Mouse (Mus musculus): Measurements from ENCODE around the gene Mst1r.
A peak's percentile ranks its signal among the peaks of the same experiment; 100 is the strongest.

The Mst1r gene

DNA sequence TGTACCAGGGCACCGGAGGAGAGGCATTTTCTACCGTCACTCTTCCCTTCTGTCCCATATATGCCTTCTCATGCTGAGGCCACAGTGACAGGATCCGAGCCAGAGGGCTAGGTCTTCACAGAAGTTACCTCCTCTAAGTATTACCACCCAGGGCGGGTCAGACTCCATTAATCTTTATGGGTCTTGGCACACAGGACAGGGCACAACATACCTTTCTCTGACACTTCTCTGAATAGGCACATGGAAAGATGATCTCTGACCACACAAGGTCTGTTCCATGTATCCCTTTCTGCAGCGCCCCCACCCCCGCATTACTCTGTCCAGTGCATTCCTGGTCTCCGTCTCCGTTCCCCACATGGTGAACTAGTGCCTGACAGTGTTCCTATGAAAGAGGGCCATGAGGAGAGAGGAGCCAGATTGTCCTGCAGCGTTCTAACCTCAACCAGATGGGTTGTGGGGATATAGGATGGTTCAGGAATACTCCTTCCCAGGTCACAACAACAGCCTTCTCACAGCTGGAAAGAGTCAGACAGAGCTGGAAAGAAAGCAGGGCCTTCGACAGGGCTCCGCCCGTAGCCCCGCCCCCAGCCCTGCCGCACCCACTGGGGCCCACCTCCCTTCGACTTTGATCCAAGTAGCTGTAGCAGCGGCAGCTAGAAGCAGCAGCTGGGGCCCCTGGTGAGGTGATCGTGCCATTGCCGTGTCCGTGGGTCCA is at the start of gene Mst1r:
Gene Mst1r (plus strand): TSS at position 622 of the 715 bp plus-strand sequence.
- peak; percentile 47 for DNase-seq (ENCODE audit: low read depth, low spot score)

DNA sequence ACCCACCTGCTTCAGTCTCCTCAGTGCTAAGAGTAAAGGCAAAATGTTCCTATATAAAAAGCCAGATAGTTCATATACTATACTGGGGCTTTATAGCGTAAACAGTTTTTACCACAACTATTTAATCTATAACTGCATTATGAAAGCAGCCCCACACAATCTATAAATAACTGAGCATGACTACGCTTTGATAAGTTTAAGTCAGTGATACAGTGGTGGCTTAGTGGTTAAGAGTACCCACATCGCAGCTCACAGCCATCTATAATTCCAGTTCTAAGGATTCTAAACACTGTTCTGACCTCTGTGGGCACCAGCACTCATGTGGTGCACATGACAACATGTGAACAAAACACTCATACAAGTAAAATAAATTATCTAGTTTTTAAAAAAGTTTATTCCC is 48.3 kb upstream of the Mst1r start:
- no peak for DNase-seq (ENCODE audit: low read depth, low spot score)

DNA sequence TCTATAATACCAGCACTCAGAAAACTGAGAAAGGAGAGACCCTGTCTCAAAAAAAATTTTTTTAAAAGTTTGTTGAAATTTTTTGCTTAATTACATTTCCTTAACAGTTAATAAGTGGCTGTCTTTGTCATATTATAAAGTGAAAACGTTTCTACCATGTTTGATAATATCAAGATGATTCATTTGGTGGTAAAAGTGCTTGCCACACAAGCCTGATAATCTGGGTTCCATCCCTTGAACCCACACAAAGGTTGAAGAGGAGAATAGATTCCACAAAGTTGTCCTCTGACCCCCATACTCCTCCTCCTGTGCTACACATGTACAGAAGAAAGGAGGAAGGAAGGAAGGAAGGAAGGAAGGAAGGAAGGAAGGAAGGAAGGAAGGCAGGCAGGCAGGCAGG is 42.2 kb upstream of the Mst1r start:
- no peak for DNase-seq (ENCODE audit: low read depth, low spot score)

DNA sequence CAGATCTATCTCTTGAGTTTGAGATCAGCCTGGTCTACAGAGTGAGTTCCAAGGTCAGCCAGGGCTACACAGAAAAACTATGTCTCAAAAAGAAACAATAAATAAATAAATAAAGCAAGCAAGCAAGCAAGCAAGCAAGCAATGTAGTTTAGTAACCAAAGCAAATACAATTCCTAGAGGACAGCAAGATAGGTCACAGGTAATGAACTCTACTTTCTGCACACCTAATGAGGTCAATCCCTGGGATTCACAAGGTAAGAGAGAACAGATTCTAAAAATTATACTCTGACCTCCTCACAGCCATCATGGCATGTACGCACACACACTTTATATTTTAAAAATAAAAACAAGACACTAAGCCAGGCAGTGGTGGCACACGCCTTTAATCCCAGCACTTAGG is 40.6 kb upstream of the Mst1r start:
- DNase-seq (ENCODE audit: low read depth, low spot score) = no peak

DNA sequence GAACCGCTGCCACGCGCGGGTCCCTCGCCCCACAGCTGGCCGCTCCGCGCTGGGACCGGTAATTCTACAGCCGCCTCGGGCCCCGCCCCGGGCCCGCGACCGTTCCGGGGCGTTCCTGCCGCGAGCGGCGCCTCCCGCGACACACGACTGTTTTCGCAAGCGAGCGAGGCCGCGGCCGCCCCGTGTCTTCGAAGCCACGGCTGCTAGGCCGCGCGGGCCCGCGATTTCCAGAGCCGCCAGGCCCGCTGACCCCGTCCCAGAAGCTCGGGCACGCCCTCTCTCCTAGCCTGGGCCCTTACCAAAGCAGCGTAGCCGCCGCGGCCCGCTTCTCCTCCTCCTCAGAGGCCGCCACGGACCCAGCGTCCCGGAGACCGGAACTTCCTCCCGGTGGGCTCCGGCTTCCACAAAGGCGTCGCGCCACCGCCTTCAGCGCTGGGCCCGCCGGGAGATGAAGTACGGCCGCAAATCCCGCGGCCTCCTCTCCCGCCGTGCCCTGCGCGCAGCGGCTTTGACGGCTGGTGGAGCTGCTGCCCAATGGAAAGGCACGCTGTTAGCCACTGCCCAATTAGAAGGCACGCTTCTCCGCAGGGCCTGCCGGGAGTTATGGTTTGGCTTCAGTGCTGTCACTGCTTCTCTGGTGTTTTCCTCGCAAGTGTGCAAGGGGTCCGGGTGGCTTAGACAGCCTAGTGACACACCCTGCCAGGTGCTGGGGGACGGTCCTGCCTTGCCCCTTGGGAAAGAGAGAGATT is 34.1 kb upstream of the Mst1r start:
- DNase-seq (ENCODE audit: low read depth, low spot score) = peak; percentile 95

DNA sequence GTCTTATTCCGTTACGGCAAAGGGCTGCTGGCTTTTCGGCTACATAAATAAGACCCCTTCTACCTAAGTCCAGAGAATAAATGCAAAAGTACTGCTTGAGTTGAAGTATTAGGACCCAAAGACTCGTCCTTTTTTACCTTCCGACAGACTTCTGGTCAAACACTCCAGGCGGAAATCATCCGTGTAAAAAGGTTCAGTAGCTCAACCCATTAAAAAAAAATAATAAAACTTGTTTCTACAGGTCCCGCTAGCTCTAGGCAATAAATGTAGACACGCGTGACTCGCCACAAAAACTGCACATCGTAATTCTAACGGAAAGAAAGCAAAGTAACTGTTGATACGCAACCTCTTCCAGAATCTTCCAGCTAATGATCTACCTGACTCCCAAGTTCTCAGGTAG is 33.5 kb upstream of the Mst1r start, which contains the start of gene Rbm6:
Gene Rbm6 (minus strand): TSS at position 101 of the 400 bp plus-strand sequence.
- DNase-seq (ENCODE audit: low read depth, low spot score) = no peak

DNA sequence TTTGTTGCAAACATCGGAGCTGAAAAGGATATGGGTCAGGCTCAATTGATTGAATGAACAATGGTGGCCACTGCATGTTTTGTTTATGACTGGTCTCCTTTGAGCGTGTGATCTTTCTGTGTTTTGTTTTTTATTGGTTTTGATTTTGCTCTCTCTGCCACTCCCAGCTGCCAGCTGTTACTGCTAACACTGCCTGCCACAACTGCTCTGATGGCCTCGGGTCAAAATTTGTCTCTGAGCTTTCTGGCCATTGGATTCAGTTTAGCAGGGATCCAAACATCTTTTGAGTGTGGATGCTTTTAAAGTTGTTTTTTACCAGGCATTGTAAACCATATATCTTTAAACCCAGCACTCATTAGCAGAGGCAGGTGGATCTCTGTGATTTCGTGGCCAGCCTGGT is 26.3 kb upstream of the Mst1r start:
- no peak for DNase-seq (ENCODE audit: low read depth, low spot score)

DNA sequence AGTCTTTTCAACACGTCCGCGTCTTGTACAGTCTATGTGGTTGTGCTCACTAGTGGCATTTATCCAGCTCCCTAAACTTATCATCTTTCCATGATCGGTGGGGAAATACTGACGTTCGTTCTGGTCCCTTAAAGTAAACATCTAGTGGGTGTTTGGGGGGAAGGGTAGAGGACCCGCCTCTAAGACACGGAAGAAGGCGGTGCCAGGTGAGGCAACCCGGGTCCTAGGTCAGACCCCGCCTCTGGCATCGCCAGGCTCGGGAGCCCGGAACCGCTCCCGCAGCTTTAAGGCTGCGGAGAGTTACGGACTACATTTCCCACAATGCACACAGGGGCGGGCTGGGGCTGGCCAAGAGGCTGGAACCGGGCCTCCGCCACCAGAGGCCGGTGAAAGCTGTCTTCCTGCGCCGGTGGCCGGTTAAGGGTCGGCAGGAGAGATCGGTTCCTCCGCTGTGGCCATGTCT is 18.8 kb upstream of the Mst1r start, which contains the start of gene Mon1a:
Gene Mon1a (plus strand): TSS at position 348 of the 463 bp plus-strand sequence.
- peak; percentile 93 for DNase-seq (ENCODE audit: low read depth, low spot score)

DNA sequence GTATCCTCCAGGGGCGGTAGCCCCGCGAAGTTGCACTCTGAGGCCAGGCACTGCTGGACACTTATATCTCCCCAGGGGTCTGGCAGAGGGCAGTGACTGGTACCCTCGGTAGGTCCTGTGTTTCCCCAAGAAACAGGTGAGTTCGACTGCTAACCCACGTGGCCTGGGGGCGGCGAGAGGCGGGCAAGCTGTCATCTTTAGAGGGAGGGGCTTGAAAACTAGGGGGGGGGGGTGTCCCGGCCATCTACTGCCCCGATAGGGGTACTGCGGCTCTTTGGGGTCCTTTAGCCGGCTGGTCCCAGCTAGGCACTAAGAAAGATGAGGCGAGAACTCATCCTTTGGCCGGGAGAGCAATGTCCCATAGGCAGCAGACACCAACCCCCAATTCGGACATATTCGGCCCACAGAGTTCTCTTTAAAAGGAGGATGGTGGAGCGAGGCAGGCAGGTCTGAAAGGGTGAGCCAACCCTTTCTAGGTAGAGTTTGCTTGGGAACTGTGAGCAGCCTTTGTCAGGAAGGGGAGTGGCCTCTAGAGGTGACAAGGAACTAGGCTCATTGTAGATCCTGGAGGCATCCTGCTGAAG is 18.3 kb upstream of the Mst1r start:
- DNase-seq (ENCODE audit: low read depth, low spot score) = peak; percentile 67

DNA sequence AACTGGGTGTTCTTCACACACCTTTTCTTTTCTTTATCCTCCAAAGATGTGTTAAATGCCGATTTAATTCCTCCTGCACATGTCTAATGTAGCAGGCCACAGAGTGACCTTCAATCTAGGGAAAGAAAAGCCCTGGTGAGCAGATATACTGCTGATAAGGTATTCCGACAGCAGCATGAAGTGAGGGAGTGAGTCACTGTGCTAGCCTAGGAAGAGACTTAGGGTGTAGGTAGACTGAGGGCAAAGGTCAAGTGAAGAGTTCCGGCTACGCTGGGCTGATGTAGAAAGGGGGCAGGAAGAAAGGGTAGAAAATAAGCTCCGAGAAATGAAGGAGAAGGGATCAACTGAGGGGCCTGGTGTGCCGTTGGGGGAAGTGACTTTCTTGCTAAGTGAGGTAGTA is 16.4 kb upstream of the Mst1r start:
- DNase-seq (ENCODE audit: low read depth, low spot score) = no peak

DNA sequence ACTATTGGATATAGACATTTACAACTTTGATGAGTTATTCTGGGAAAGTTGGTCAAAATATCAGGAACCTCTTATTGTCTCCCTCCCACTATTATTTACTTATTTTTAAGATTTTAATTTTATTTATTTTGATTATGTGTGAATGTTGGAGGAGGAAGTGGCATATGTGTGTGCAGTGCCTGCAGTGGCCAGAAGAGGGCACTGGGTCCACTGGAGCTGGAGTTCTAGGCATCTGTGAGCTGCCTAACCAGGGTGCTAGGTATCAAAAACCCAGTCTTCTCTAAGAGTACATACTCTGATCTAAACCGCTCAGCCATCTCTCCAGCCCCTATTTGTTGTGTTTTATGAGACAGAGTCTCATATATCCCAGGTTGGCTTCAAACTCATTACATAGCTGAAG is 15.7 kb upstream of the Mst1r start:
- DNase-seq (ENCODE audit: low read depth, low spot score) = peak; percentile 59

DNA sequence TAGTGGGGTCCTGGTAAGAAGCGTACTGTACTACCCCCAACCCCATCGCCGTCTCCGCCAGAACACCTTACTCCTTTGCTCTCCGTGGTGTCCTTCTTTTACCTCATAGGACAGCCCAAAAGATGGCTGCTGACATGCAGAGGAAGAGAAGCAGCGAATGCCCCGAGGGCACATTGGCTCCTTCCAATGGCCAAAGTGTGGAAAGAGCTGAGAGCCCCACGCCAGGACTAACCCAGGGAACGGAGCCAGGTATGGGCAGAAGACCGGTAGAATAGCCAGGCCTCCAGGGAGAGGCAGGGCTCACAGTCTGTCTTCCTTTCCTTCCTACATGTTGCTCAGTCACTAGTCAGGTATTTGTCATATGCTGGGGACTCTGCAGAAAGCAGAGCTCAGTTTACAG is 8.1 kb upstream of the Mst1r start:
- no peak for DNase-seq (ENCODE audit: low read depth, low spot score)

DNA sequence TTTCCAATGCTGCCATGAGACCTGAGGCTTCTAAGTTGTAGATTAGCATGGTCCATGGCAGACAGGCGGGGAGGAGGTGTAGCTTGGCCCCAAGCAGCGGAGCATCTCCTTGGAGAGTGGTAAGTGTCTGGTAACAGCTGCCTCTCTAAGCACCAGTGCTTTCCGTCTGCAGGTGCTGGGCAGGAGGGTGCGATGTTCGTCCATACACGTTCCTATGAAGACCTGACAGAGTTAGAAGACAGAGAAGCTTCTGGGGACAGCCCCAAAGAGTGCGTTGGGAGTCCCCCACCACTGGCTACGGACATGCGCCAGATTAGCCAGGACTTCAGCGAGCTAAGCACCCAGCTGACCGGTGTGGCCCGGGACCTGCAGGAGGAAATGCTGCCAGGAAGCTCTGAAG is 6.8 kb upstream of the Mst1r start:
- DNase-seq (ENCODE audit: low read depth, low spot score) = no peak

DNA sequence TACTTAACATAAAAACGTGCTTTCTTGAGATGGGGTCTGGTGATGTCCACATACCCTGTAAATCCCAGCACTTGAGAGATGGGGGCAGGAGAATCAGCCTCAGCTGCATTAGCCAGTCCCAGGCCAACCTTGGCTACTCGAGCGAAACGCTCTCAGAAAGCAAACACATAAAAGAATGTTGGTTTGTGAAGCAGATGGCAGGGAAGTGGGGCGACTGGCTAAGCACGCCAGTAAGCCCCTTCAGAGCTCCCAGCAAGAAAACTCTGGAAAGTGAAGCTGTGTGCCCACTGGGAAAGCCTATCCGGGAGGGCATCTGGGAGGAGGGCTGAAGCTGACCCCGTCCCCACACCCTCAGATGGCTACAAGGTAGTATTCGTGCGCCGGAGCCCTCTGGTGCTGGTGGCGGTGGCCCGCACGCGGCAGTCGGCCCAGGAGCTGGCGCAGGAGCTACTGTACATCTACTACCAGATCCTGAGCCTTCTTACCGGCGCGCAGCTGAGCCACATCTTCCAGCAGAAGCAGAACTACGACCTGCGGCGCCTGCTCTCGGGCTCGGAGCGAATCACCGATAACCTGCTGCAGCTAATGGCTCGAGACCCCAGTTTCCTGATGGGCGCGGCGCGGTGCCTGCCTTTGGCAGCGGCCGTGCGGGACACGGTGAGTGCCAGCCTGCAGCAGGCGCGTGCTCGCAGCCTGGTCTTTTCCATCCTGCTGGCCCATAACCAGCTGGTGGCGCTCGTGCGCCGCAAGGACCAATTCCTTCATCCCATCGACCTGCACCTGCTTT is 5.6 kb upstream of the Mst1r start:
- peak; percentile 27 for DNase-seq (ENCODE audit: low read depth, low spot score)

DNA sequence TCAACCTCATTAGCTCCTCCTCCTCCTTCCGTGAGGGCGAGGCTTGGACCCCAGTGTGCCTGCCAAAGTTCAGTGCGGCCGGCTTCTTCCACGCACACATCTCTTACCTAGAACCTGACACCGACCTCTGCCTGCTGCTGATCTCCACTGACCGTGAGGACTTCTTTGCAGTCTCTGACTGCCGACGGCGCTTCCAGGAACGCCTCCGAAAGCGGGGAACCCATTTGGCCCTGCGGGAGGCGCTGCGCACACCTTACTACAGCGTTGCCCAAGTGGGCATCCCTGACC is 5.1 kb upstream of the Mst1r start:
- DNase-seq (ENCODE audit: low read depth, low spot score) = no peak

DNA sequence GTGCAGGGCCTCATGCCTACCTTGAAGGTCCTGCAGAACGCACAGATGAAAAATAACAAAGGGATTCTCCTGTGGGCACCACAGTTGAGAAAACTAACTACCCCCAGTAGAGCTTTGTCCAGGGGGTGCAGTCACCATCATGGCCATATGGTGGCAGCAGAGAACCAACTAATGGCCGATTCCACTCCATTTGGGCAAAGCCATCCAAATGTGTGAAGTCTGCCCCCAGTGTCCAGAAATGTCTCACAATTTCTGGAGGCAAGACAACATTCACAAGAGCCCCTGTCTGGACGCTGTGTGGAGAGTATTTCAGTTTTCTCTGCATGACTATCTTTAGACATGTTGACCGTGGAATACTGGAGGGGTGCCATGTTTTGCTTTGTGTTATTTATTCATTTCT is 1.9 kb upstream of the Mst1r start:
- peak; percentile 90 for DNase-seq (ENCODE audit: low read depth, low spot score)

DNA sequence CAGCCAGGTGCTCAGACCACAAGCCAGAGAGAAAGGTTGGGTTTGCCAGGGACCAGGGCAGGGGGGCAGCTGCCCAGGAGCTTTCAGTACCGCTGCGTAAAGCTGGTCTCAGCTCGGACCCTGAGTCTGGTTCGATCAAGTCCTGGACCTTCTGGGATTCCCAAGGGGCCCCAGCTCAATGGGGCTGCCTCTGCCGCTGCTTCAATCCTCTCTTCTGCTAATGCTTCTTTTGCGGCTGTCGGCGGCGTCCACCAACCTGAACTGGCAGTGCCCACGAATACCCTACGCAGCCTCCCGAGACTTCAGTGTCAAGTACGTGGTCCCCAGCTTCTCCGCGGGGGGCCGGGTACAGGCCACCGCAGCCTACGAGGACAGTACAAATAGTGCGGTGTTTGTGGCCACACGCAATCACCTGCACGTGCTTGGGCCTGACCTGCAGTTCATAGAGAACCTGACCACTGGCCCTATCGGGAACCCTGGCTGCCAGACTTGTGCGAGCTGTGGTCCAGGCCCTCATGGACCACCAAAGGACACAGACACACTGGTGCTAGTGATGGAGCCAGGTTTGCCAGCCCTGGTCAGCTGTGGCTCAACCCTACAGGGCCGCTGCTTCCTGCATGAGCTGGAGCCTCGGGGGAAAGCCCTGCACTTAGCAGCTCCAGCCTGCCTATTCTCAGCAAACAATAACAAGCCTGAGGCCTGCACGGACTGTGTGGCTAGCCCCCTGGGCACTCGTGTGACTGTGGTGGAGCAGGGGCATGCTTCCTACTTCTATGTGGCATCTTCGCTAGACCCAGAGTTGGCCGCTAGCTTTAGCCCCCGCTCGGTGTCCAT is 511 bp downstream of the Mst1r start:
- no peak for DNase-seq (ENCODE audit: low read depth, low spot score)

DNA sequence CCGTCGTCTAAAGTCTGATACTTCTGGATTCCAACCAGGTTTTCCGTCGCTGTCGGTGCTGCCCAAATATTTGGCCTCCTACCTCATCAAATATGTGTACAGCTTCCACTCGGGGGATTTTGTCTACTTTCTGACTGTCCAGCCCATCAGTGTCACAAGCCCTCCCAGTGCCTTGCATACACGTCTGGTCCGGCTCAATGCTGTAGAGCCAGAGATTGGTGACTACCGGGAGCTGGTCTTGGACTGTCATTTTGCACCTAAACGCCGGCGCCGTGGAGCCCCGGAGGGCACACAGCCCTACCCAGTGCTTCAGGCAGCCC is 1.1 kb downstream of the Mst1r start:
- DNase-seq (ENCODE audit: low read depth, low spot score) = no peak

DNA sequence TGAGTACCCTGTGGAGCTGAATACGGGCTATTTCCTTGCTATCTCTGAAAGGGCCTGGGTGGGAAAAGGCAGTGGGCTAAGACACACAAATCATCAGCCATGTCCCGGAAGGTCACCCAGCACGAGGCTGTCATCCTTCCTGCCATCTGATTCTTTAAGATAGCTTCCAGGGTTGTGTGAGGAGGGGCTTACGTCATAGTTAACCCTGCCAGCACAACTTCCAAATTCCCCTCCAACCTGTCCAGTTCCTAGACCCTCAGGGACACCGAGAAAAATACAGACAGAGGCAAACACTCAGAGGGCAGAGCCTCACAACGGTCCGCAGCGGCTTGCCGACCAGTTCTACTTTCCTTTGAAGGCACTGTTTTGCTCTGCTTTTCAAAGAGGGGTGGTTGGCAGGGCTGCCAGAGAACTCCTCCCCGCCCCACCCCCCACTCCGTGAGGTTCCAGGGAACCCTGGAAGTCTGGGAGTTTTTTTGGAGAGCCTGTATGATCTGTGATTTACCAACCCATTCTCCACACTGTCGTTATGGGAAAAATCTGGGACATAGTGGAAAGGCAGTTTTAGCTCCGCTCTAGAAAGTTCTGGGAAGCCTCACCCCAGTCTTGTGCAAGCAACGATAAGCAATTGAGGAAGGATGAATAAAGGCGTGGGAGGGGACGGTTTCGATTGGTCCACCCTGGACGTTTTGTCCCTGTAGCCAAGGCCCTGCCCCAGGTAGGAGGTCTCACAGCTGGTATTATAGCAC is 1.9 kb downstream of the Mst1r start:
- no peak for DNase-seq (ENCODE audit: low read depth, low spot score)

DNA sequence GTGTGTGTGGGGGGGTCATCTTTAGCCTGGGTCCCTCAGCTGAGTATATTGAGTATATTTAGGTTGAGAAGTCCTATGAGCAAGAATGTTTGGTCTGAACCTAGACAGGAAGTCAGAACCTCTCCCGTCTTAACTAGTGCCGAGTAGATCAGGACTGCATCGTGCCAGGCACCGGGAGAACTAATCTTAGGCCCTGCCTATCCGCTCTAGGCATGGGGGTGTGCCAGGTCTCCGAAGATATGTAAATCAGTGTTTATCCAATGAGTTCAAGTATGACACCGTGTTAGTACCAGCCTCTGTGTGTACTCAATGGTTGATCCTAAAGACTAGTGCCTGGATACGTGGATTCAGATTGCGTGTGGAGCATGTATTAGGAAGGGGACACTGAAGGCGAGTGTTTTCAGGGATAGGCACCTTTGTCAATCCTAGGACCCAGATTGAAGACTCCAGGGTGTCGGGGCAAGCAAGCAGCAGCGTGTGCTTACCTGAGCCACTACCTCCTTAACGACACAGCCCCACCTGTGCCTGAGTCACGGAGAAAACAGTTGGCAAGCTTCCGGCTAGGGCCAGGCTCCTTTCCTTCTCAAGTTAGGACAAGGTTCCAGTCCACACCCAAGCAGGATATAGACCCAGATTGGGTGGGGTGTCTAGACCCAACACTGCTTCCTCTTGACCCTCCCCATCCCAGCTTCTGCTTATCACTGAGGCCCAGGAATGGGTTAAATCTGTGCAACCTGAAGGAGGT is 3.5 kb downstream of the Mst1r start:
- DNase-seq (ENCODE audit: low read depth, low spot score) = no peak
